Mouse (Mus musculus) layer of hippocampus, adult 8-10 months (tissue): ENCODE results near the gene 1700016C15Rik. TPM values are rescaled to one million over a fixed set of nuclear protein-coding genes. Genes with fewer than 3 reads are reported as not detected.
A peak's percentile ranks its signal among the peaks of the same experiment; 100 is the strongest.

ENCODE experiments used
- DNase-seq, 2 experiments: peaks; one replicate each; pipeline ENCODE4 v3.0.0; 2022; ENCODE audit warnings: low spot score in 2 of 2
- total RNA-seq, 4 experiments: library from RNA; stranded (reverse); gene quantifications; 2 replicates each; pipeline ENCODE4 v1.2.4; 2022

1700016C15Rik gene
- not detected for total RNA-seq

- no peak for DNase-seq
Measured at GRCm38 (mm10) chr1:177729043-177730024, at the start of gene 1700016C15Rik. 1700016C15Rik (plus strand) TSS chr1:177729814.

- DNase-seq, result no peak
Measured at GRCm38 (mm10) chr1:177681239-177681638, 48.4 kb upstream of the 1700016C15Rik start.

GRCm38 (mm10) chr1:177683931-177684836, 45.4 kb upstream of the 1700016C15Rik start:
- DNase-seq, result peak; percentile 30 to 35

- DNase-seq, result no peak
Measured at GRCm38 (mm10) chr1:177684901-177685300, 44.7 kb upstream of the 1700016C15Rik start.

GRCm38 (mm10) chr1:177686137-177686536, 43.5 kb upstream of the 1700016C15Rik start:
- DNase-seq, result no peak

- no peak for DNase-seq
Measured at GRCm38 (mm10) chr1:177686982-177687381, 42.6 kb upstream of the 1700016C15Rik start.

GRCm38 (mm10) chr1:177692491-177692890, 37.1 kb upstream of the 1700016C15Rik start:
- DNase-seq, result no peak

- DNase-seq, result no peak
Measured at GRCm38 (mm10) chr1:177693486-177694252, 35.9 kb upstream of the 1700016C15Rik start.

- DNase-seq, result no peak
Measured at GRCm38 (mm10) chr1:177700560-177700959, 29.1 kb upstream of the 1700016C15Rik start.

GRCm38 (mm10) chr1:177702481-177703146, 27.0 kb upstream of the 1700016C15Rik start:
- DNase-seq, result peak; percentile 71 to 86

GRCm38 (mm10) chr1:177703147-177703807, 26.3 kb upstream of the 1700016C15Rik start:
- DNase-seq, result no peak

- DNase-seq, result no peak
Measured at GRCm38 (mm10) chr1:177705204-177705603, 24.4 kb upstream of the 1700016C15Rik start.

- no peak for DNase-seq
Measured at GRCm38 (mm10) chr1:177707571-177707970, 22.0 kb upstream of the 1700016C15Rik start.

GRCm38 (mm10) chr1:177708583-177709055, 21.0 kb upstream of the 1700016C15Rik start:
- DNase-seq, result no peak

GRCm38 (mm10) chr1:177711000-177711399, 18.6 kb upstream of the 1700016C15Rik start:
- DNase-seq, result no peak

GRCm38 (mm10) chr1:177711418-177711817, 18.2 kb upstream of the 1700016C15Rik start:
- no peak for DNase-seq

- no peak for DNase-seq
Measured at GRCm38 (mm10) chr1:177713635-177714396, 15.8 kb upstream of the 1700016C15Rik start.

- DNase-seq, result no peak
Measured at GRCm38 (mm10) chr1:177714397-177715012, 15.1 kb upstream of the 1700016C15Rik start.
